Mouse (Mus musculus) ZHBTc4 (cell line): ENCODE measurements around the gene 4930404N11Rik.

ENCODE experiments used
- DNase-seq: peaks from one replicate; pipeline ENCODE4 v3.0.0-alpha.2; 2011; ENCODE audit warnings: low read depth, low spot score

The 4930404N11Rik gene

DNA sequence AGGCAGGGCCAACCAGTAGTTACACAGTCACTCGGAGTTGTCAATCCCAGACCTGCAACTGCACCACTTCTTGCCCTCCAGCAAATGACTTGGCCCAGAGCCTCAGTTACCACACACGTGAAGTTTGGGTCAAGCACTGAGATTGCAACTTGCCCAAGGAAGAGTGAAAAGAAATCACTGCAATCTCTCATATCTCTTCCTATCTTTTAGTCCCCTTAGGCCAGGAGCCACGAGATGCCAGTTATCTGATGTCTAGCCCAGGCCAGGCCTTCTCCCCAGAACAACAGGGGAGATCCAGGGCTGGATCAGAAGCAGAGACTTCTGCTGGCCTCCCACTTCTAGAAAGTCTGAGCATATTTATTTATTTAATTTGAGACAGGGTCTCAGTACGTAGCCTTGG lies 10.1 kb downstream of the 4930404N11Rik start:
- DNase-seq: no peak

DNA sequence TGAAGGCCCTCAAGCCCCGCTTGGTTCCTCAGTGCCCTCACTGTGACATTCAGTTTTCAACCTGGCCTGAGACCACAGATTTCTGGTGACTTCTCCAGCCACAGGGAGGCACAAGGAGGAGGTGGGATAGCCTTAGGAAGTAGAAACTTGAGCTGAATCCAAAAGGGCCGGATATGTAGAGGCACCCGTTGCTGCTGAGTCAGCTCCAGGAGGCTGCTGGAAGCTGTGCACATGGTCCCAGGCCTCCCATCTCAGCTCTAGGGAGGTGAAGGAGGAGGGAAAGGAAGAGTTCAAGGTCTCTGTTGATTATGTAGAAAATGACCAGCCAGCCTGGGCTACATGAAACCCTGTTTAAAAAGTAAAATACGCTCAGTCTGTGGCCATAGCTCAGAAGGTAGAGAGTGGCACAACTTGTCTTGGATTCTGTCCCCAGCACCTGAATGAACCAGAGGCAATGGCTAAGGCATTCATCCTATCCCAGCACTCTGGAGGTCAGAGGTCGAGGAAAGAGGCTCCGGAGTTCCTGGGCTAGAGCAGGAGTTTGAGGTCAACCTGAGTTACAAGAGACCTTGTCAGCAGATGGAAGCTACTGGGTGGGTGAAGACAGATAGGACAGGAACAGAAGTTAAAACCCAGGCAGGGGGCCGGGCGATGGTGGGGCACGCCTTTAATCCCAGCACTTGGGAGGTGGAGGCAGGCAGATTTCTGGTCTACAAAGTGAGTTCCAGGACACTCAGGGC lies 10.7 kb downstream of the 4930404N11Rik start:
- peak; percentile 76 for DNase-seq

DNA sequence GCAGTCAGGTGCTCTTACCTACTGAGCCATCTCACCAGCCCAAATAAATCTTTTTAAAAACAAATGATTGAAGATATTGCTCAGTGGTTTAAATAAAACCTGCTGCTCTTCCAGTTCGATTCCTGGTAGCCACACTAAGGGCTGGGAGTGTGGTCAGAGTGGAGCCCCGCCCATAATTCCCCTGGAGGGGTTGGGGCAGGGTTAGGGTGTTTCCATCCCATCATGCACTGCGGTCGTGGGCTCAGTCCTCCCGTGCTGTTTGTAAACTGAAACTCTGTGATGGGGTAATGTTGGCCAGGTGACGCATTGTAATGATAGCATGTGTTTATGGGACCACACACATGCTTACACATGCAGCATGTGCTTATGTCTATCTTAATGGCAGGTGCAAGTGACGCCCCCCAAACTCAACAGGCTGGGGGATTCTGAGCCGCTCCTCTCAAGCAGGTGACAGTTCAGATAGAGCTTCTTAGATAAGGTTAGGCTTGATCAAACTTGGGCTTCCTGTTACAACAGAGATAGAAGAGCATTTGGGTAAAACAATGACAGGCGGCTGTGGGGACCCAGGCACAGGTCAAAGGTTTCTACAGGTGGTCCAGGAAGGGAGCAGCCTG lies 13.8 kb downstream of the 4930404N11Rik start:
- peak; percentile 91 for DNase-seq

DNA sequence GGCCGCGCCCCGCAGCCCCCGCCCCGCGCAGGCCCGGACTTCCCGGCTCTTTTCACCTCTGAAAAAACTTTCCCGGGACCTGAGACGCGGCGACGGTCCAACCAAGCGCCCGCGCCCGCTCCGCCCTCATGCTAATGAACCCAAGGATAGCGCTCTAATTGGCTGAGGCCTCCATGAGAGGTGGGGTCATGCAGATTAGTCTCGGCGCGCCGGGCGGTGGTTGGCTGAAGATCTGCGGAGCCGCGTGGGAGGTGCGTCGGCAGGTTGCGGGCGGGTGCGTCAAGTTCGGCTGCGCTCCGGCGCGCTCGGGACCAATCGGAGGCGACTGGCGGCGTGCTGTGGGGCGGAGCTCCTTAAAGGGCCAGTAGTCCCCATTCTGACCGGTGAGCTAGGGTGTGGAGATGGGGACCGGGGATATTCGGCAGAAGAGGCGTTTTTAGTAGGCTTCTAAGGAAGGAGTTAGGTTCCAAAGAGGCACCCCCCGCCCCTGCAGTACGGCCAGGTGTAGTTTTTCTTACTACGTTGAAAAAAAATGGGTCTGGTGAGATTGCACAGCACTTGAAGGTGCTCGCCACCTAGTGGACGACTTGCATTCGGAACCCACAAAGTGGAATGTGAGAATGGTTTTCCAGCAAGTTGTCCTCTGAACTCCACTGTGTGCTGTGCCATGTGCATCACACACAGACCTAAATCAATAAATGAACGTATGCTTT lies 15.1 kb downstream of the 4930404N11Rik start, which contains the start of gene Hmg20b:
Gene Hmg20b, minus strand, starts transcription at position 130 of the 713 bp plus-strand sequence.
- peak; percentile 100 for DNase-seq

DNA sequence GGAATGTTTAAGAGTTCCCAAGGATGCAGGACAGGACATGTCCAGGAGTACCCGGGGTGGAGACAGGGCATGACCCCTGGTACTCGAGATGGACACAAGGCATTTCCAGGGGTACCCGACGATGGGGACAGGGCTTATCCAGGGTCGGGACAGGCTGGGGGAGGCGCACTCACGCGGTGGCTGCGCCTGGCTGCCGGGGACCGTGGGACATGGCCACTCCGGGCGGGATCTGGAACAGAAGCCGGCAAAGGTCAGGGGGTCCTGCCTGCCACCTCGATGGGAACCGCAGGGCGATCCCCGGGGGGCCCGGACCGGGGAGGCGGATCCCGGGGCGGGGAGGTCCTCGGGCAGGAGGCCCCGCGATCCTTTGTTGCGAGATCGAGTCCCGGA lies 15.7 kb downstream of the 4930404N11Rik start:
- DNase-seq: no peak

DNA sequence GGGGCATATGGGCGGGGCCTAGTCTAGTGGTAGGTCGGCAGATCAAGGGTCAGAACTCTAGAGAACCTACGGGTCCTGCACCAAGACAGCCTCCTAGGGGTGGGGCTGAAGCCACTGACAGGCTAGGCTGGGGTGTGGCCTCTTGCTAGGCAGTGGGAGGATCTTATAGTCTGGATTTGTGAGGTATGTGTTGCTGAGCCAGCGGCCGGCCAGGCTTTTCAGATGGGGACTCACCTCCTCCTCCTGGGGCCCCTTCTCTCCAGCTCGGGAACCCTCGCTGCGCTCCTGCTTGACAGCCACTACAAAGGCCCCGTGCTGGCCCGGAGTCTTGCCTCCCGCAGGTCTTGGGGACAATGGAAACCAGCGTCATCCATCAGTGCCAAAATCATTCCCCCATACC lies 16.5 kb downstream of the 4930404N11Rik start:
- peak; percentile 95 for DNase-seq

DNA sequence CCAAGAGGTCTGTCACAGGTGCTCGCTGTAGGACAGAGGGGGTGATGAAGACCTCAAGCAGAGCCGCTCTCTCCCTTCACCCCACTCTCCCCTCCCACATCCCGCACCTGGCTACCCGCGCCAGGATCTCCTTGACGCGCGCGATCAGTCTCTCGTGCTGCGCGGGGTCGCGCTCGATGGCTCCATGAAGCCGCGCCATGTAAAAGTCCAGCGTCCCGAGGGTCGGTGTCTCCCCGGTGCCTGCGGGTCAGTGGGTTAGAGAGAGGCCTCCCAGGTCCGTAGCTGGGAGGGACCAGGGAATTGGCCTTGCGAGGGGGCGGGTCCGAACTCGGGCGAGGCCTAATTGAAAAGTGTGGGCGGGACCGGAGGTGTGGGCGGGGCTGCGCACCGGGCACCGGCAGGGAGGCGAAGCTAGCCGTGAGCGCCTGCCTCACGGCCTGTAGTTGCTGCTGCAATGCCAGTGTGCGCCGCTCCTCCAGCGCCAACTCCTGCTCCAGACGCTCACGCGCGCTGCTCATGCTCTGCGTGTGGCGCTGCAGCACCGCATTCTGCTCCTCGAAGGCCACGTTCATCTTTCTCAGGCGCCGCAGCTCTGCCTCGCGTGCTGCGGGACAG lies 19.1 kb downstream of the 4930404N11Rik start:
- DNase-seq: peak; percentile 93

DNA sequence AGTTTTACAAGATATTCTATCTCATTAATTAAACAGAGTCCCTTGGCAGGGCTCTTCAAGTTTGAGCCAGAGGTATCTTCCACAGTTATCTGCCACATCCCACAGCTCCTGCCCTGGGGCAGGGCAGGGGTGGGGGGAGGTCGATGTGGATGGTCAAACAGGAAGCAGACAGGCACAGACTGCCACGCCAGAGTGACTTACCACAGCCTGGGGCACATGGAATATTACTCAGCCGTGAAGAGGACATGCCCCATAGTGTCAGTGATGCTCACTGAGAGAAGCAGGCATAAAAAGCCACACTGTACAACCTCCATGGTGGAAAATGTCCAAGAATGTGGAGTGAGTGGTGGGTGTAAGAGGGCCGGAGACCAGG lies 20.5 kb downstream of the 4930404N11Rik start:
- DNase-seq: no peak

DNA sequence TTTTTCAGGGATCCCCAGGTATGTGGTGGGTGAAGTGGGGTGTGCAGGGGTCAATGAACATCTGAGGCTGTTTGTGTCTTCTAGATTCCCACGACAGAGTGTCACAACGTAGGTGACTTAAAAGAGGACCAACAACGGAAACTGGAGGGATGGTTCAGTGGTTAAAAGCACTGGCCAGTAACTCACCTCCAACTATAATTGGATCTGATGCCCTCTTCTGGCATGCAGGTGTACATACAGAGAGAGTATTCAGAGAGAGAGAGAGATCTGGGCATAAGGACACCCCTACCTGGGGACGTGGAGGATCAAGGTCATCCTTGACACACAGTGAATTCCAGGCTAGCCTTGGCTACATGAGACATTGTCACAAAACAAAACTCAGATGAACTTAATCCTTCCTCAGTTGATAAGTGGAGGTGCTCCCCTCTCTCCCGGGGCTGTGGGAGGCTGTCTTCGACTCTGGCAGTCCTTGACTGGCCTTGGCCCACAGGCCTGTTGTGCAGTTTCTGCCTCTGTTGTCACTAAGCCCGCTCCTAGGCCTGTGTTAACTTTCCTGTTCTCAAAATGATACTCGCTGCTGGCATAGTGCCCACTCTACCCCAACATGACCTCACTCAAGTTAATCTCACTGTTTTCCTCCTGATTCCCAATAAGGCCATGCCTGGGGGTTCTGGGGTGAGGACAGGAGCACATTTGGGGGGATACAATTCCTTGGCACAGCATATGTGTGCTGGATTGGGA lies 21.0 kb downstream of the 4930404N11Rik start:
- no peak for DNase-seq

DNA sequence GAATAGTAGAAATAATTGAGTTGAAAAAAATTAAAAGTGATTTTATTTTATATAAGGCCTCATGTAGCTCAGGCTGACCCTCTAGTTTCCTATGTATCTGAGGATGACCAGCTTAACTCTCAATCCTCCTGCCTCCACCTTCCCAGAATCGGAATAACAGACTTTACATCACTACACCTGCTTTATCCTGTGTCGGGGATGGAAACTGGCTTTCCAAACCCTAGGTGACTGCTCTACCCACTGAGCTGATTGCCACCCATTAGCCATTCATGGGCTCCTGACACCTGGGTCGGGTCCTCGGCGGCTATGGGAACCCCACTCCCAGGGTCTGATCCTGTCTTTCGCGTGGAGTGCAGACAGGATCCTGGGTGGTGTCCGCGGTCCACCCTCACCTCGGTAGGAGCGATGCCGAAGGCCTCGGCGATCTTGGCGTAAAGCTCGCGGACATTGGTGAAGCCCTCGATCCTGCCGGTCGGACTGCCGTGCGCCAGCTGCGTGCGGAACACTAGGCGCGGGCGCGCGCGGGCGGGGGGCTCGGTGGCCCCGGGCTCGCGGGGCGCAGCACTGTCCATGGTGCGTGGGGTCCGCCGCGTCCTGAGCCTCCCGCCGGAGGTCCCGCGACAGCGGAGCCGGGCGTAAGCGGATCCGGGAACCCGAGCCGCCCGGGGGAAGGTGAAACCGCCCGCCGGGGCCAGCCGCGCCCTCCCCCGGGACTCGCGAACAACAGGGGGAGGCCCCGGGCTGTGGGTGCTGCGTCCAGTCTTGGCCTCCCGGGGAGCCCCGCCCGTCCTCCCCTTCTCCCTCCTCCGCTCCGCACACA lies 22.7 kb downstream of the 4930404N11Rik start, which contains the start of gene Gipc3:
Gene Gipc3, minus strand, starts transcription at position 581 of the 820 bp plus-strand sequence.
- no peak for DNase-seq

DNA sequence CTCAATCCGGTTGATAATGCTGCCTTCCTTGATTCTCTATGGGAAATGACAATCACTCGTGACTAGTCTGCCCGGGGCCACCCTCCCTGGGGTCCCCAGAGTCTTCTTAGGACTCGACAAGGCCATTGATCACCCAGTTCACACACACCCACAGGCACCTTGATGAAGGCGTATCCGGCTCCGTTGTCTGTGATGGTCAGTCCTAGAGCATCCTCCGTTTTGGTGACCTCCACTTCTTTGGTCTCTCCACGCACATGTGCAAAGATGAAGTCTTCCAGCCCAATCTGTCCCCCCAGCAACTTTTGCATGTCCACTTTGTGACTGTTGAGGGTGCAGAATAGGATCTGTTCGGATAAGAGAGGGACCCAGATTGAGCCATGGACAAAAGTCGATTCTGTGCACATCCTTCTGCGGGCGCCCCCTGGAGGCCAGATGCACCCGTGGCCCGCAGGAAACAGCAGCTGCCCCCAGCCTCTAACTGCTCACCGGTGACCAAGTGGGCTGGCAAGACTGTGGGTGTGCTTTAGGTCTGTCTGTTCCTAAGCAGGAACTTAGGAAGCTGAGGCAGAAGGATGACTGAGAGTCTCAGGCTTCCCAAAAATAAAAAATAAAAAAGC lies 24.2 kb downstream of the 4930404N11Rik start:
- DNase-seq: peak; percentile 80

DNA sequence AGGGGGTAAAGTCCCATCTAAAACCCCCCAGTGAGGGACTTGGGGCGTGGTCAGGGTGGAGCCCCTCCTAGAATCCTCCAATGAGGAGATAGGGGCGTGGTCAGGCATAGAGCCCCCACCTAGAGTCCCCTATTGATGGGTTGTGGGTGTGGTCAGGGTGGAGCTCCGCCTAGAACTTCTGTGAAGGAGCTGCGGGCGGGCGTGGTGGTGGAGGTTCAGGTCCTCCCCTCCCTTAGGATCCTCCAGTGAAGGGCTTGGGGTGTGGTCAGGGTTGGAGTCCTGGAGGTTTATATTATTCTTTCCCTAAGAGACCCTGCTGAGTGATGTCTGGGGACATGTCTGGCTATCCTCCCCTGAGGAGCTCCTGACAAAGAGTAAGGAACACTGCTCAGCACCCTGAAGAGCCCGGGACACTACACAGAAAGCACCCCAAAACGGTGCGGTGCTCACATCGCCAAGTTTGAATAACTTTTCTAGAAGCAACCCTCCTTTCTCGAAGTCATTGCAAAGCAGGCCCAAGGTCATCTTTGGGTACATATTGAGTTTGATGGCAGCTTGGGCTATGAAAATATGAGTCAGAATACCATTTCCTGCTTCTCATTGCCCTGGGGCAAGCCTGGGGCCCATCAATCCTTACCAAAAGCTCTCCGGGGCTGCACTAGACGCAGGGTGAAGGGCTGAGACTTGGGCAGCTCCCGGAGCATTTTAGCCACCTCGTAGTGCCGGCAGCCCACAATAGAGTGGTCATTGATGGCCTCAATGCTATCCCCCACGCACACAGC lies 24.9 kb downstream of the 4930404N11Rik start:
- peak; percentile 94 for DNase-seq

DNA sequence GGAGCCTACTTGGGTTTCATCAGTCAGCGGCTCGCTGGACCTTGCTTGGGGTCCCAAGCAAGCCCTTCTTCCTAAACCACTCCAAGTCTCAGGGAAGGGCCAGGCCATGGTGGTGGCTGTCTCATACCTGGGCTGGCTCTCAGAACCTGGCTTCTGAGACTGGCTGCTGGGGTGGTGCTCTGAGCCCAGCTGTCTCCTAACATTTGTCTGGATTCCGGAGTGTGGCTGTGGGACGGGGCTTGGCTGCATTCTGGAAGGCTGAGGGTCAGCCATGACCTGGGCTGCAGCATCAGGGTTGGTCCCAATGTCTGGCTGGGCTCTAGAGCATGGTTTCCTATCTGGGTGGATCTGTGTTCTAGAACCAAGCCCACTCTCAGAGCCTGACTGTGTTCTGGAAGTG lies 29.1 kb downstream of the 4930404N11Rik start:
- no peak for DNase-seq

DNA sequence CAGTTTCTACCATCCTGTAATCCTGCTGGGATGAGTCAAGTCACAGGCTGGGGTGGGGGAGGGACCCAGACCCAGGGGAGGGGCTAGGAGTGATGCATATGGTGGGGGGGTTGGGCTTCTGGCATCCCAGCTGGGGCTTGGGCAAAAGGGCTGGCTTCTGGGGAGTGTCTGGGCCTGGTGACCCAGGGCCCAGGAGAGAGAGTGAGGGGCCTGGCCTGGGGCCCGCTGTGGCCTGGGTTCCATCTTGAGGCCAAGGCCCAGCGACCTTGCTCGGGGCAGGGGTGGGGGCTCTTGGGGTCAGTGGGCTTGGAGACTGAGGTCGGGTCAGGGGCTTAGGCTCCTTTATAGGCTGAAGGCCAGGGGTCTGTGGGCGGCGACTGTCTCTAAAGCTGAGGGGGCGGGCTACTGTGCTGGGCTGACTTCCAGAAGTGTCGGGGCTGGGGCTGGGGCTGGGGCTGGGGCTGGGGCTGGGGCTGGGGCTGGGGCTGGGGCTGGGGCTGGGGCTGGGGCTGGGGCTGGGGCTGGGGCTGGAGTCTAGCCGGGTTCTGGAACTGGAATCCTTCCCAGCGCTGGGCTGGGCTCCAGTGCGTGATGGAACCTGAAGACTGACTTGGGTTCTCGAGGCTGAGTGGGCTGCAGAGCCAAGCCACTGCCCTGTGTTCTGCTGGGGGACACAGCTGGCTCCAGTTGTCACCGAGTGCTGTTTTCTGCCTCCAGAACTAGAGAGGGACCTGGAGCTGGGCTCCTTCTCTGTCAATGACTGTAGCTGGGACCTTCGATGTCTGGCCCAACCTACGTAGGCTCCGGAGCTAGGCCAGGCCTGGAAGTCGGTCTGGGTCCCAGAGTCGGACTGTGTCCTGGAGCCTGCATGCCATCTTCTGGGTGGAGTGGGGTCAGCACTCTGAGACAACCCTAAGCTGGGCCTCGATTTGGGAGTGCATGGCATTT lies 29.9 kb downstream of the 4930404N11Rik start:
- DNase-seq: peak; percentile 58

DNA sequence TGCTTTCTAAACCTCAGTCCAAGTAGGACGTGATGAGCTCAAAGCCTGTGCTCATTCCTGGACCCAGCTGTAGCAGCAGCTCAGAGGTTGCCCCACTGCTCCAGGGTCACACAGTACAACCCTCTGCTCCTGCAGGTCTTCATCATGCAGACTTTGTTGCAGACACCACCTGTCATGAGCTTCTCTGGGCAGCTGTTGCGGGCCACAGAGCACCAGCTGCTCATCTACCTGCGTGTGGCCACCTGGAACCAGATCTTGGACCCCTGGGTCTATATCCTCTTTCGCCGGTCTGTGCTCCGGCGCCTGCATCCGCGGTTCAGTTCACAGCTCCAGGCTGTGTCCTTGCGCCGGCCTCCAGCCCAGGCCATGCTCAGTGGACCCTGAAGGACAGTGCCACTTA lies 31.3 kb downstream of the 4930404N11Rik start:
- no peak for DNase-seq

DNA sequence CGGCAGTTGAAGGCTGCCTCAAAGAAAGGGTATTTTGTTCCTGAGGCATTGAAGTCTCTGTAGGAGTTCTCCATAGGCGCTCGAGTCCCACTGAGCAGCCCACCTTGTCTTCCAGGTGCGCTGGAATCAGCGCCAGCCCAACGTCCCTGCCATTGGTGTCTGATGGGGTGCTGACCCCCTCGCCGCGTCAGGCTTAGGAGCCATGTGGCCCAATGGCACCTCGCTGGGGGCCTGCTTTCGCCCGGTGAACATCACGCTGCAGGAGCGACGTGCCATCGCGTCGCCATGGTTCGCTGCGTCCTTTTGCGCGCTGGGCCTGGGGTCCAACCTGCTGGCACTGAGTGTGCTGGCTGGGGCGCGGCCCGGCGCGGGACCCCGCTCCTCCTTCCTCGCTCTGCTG lies 33.3 kb downstream of the 4930404N11Rik start:
- no peak for DNase-seq

DNA sequence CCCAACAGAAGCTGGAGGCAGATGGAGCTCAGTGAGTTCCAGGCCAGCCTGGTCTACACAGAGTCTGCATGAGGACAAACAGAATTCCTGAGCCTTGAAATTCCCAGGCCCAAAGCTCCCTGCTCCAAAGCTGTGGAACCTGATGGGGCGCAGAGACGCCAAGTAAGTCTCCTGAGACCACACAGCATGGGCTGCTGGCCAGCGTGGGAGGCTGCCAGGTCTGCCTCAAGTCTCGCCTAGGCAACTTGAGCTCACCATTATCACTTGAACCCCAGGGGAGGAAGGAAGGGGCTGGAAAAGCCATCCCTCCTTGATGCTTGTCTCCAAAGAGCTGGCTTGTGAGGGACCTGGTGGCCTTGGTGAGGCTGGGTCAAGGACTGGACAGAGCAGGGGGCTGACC lies 35.6 kb downstream of the 4930404N11Rik start:
- no peak for DNase-seq
